19 mouse cellular contexts compared by ENCODE assay signal in genomic region chr1:73973992-73974391, GRCm38 (mm10).
DNase-seq lines count a peak whose midpoint lies in the region; ATAC-seq lines count a peak whose summit lies in the region.
"Had no signal": no experiment of that assay in that cellular context is flagged by ENCODE, and none has a peak within 500 bp of the region (broad histone marks: within the 10 kb centered on the region; RNA-seq: fewer than 3 reads in every experiment).

No protein-coding gene starts in this region.

- WGBS in heart, embryonic 13.5 days: 80% methylated on average over 9 of the region's 9 CpGs
- WGBS in kidney, embryonic 16.5 days: 52% methylated on average over 9 of the region's 9 CpGs

- H3K9me3 ChIP-seq in heart, embryonic 13.5 days: no peaks in the 10 kb centered on the region
- no peaks in the 10 kb centered on the region for H3K9me3 ChIP-seq in kidney, embryonic 16.5 days (ENCODE audit: low read length)
- H3K9me3 ChIP-seq: forebrain, embryonic 12.5 days; lung, embryonic 15.5 days had no signal

- ATAC-seq in heart, embryonic 13.5 days (ENCODE audit: extremely low read depth, insufficient number of reproducible peaks, low FRiP score, low TSS enrichment): no peak
- ATAC-seq in kidney, embryonic 16.5 days (ENCODE audit: low FRiP score, low TSS enrichment): peak; percentile 50

- H3K4me2 ChIP-seq in heart, embryonic 13.5 days: no peak overlapping the region
- no peak overlapping the region for H3K4me2 ChIP-seq in kidney, embryonic 16.5 days (replicated peaks; ENCODE audit: low read depth, low read length)
- H3K4me2 ChIP-seq: forebrain, embryonic 12.5 days; lung, embryonic 15.5 days had no signal

- no peaks in the 10 kb centered on the region for H3K27me3 ChIP-seq in heart, embryonic 13.5 days (replicated peaks)
- no peaks in the 10 kb centered on the region for H3K27me3 ChIP-seq in kidney, embryonic 16.5 days (ENCODE audit: insufficient read depth, low read length)
- H3K27me3 ChIP-seq: forebrain, embryonic 12.5 days; lung, embryonic 15.5 days had no signal

- DNase-seq in gastrocnemius, adult 18-20 months (ENCODE audit: low spot score): peak; percentile 77
- no peak for DNase-seq in gastrocnemius, postnatal 4 days (ENCODE audit: low spot score in 2 of 2)
- DNase-seq in heart, postnatal 4 days: no peak
- no peak for DNase-seq in kidney, postnatal 25 days
- DNase-seq in skeletal muscle tissue, adult 2 months (ENCODE audit: low read depth, low spot score): peak; percentile 80
- DNase-seq: adrenal gland, postnatal 25 days; B cell, adult 2 months; cerebellum, adult 11 months; cerebellum, postnatal 25 days; embryo, embryonic 11 days; kidney, adult 11 months; lung, postnatal 4 days; retina, postnatal 1 day had no signal

- H3K4me3 ChIP-seq in heart, embryonic 13.5 days: no peak overlapping the region
- H3K4me3 ChIP-seq in kidney, embryonic 16.5 days (ENCODE audit: low read length): no peak overlapping the region
- H3K4me3 ChIP-seq: forebrain, embryonic 12.5 days; lung, embryonic 15.5 days had no signal

- peaks cover 86% of the 10 kb centered on the region for H3K4me1 ChIP-seq in heart, embryonic 13.5 days
- peaks cover 23% of the 10 kb centered on the region for H3K4me1 ChIP-seq in kidney, embryonic 16.5 days (ENCODE audit: insufficient read depth, low read length)

- H3K9ac ChIP-seq in heart, embryonic 13.5 days: 0 out of 2 replicates have a peak overlapping the region, but pooled peaks have one; percentile 42
- no peak overlapping the region for H3K9ac ChIP-seq in kidney, embryonic 16.5 days (replicated peaks; ENCODE audit: low read length)
- H3K9ac ChIP-seq: forebrain, embryonic 12.5 days; liver, embryonic 14.5 days; lung, embryonic 15.5 days had no signal

- H3K27ac ChIP-seq in heart, embryonic 13.5 days (replicated peaks): peak overlapping the region; percentile 42; the same call in 1 of the 2 replicates
- no peak overlapping the region for H3K27ac ChIP-seq in kidney, embryonic 16.5 days (ENCODE audit: low read length)
- H3K27ac ChIP-seq: forebrain, embryonic 12.5 days; liver, embryonic 14.5 days; lung, embryonic 15.5 days; stomach, postnatal 0 days had no signal

- H3K36me3 ChIP-seq in heart, embryonic 13.5 days: peaks cover 78% of the 10 kb centered on the region
- H3K36me3 ChIP-seq in kidney, embryonic 16.5 days (ENCODE audit: insufficient read depth, low read length): peaks cover 33% of the 10 kb centered on the region
- H3K36me3 ChIP-seq: forebrain, embryonic 12.5 days had no signal

Comparison
In these comparisons a context has a peak if more than half of its experiments do, and no peak if none do; other contexts are left out.
1. DNase-seq: peak in gastrocnemius, adult 18-20 months (single experiment) and skeletal muscle tissue, adult 2 months (single experiment); none in gastrocnemius, postnatal 4 days (0 of 2), heart, postnatal 4 days (single experiment) and kidney, postnatal 25 days (0 of 2).